In genomic region chr7:19295503-19296185, GRCm38 (mm10) we compare ENCODE assay signal across 8 mouse cellular contexts. TPM values are rescaled to one million over a fixed set of nuclear protein-coding genes. Genes with fewer than 3 reads are reported as not detected.
DNase-seq lines count a peak whose midpoint lies in the region; ATAC-seq and TF ChIP-seq lines count a peak whose summit lies in the region.

No protein-coding gene starts in this region.

- no peaks in the 10 kb centered on the region for H3K27me3 ChIP-seq in heart, embryonic 10.5 days (ENCODE audit: insufficient read depth, poor library complexity, severe bottlenecking)
- no peaks in the 10 kb centered on the region for H3K27me3 ChIP-seq in kidney, embryonic 14.5 days (ENCODE audit: control insufficient read depth, insufficient read depth, low read length)
- no peaks in the 10 kb centered on the region for H3K27me3 ChIP-seq in limb, embryonic 14.5 days (ENCODE audit: control insufficient read depth, insufficient read depth, low read length)
- H3K27me3 ChIP-seq in midbrain, embryonic 16.5 days (ENCODE audit: control insufficient read depth, insufficient read depth, low read depth, low read length): no peaks in the 10 kb centered on the region

- H3K27ac ChIP-seq in bone marrow macrophage, adult 2 months (ENCODE audit: insufficient read depth, low read depth, low read length): no peak overlapping the region
- no peak overlapping the region for H3K27ac ChIP-seq in embryonic fibroblast, embryonic 13.5 days (ENCODE audit: insufficient read depth, low read length)
- peak overlapping the region; percentile 79 for H3K27ac ChIP-seq in heart, embryonic 10.5 days
- H3K27ac ChIP-seq in kidney, embryonic 14.5 days (ENCODE audit: low read depth, low read length): no peak overlapping the region
- no peak overlapping the region for H3K27ac ChIP-seq in limb, embryonic 14.5 days (replicated peaks; ENCODE audit: low read depth, low read length)
- H3K27ac ChIP-seq in midbrain, embryonic 16.5 days (ENCODE audit: low read length): 0 out of 2 replicates have a peak overlapping the region, but pooled peaks have one; percentile 47

- 19% methylated on average over 20 of the region's 22 CpGs for WGBS in heart, embryonic 10.5 days
- 12% methylated on average over 20 of the region's 22 CpGs for WGBS in kidney, embryonic 14.5 days
- WGBS in limb, embryonic 14.5 days: 17% methylated on average over 21 of the region's 22 CpGs
- WGBS in midbrain, embryonic 16.5 days: 15% methylated on average over 20 of the region's 22 CpGs

- H3K4me1 ChIP-seq in bone marrow macrophage, adult 2 months (ENCODE audit: control insufficient read depth, insufficient read depth, low read length): 0 out of 2 replicates have a peak, but pooled peaks cover 3% of the 10 kb centered on the region
- H3K4me1 ChIP-seq in embryonic fibroblast, embryonic 13.5 days (ENCODE audit: control insufficient read depth, insufficient read depth, low read length): no peaks in the 10 kb centered on the region
- H3K4me1 ChIP-seq in heart, embryonic 10.5 days: peaks cover 23% of the 10 kb centered on the region
- H3K4me1 ChIP-seq in kidney, embryonic 14.5 days (ENCODE audit: control insufficient read depth, insufficient read depth, low read length): 0 out of 2 replicates have a peak, but pooled peaks cover 4% of the 10 kb centered on the region
- peaks cover 8% of the 10 kb centered on the region for H3K4me1 ChIP-seq in limb, embryonic 14.5 days (ENCODE audit: control insufficient read depth, insufficient read depth, low read length)
- H3K4me1 ChIP-seq in midbrain, embryonic 16.5 days (ENCODE audit: control insufficient read depth, insufficient read depth, low read length): peaks cover 9% of the 10 kb centered on the region

- TF ChIP-seq POLR2A in bone marrow macrophage, adult 2 months (IDR thresholded peaks at IDR 0.05; ENCODE audit: borderline replicate concordance, low read depth, low read length): no peak
- peak; percentile 38; the same call in 1 of the 2 replicates for TF ChIP-seq POLR2A in embryonic fibroblast, embryonic 13.5 days (IDR thresholded peaks at IDR 0.05; ENCODE audit: low read depth, low read length)
- peak; percentile 26; the same call in 1 of the 2 replicates for TF ChIP-seq POLR2A in limb, embryonic 14.5 days (IDR thresholded peaks at IDR 0.05; ENCODE audit: borderline replicate concordance, extremely low read depth, insufficient read depth, insufficient read length)

- peak overlapping the region; percentile 37 for H3K4me2 ChIP-seq in kidney, embryonic 14.5 days (replicated peaks; ENCODE audit: low read depth, low read length)
- H3K4me2 ChIP-seq in limb, embryonic 14.5 days (replicated peaks; ENCODE audit: low read depth, low read length, severe bottlenecking): peak overlapping the region; percentile 59
- peak overlapping the region; percentile 27; the same call in 1 of the 2 replicates for H3K4me2 ChIP-seq in midbrain, embryonic 16.5 days (ENCODE audit: low read length)

- H3K9me3 ChIP-seq in heart, embryonic 10.5 days: no peaks in the 10 kb centered on the region
- no peaks in the 10 kb centered on the region for H3K9me3 ChIP-seq in kidney, embryonic 14.5 days (ENCODE audit: control insufficient read depth, low read length)
- no peaks in the 10 kb centered on the region for H3K9me3 ChIP-seq in limb, embryonic 14.5 days (ENCODE audit: control insufficient read depth, low read length)
- H3K9me3 ChIP-seq in midbrain, embryonic 16.5 days (replicated peaks; ENCODE audit: control insufficient read depth, low read length, poor library complexity, severe bottlenecking): no peaks in the 10 kb centered on the region

- peak overlapping the region; percentile 82 for H3K4me3 ChIP-seq in bone marrow macrophage, adult 2 months (ENCODE audit: insufficient read depth, low read length)
- no peak overlapping the region for H3K4me3 ChIP-seq in embryonic fibroblast, embryonic 13.5 days (ENCODE audit: insufficient read depth, low read length)
- H3K4me3 ChIP-seq in heart, embryonic 10.5 days: peak overlapping the region; percentile 55
- H3K4me3 ChIP-seq in kidney, embryonic 14.5 days (ENCODE audit: low read length): peak overlapping the region; percentile 20
- H3K4me3 ChIP-seq in limb, embryonic 14.5 days (replicated peaks; ENCODE audit: low read length): peak overlapping the region; percentile 38
- no peak overlapping the region for H3K4me3 ChIP-seq in midbrain, embryonic 16.5 days (ENCODE audit: low read depth, low read length)

- ATAC-seq in kidney, embryonic 14.5 days (ENCODE audit: low FRiP score, low TSS enrichment): peak; percentile 88
- ATAC-seq in limb, embryonic 14.5 days (ENCODE audit: low FRiP score, low read depth): peak; percentile 67
- ATAC-seq in midbrain, embryonic 16.5 days: peak; percentile 53

- H3K9ac ChIP-seq in kidney, embryonic 14.5 days (ENCODE audit: low read depth, low read length): peak overlapping the region; percentile 32; the same call in 1 of the 2 replicates
- H3K9ac ChIP-seq in limb, embryonic 14.5 days (ENCODE audit: low read depth, low read length, severe bottlenecking): peak overlapping the region; percentile 43
- no peak overlapping the region; the same call in 1 of the 2 replicates for H3K9ac ChIP-seq in midbrain, embryonic 16.5 days (ENCODE audit: low read depth, low read length)

- peak; percentile 94 for DNase-seq in A20 (ENCODE audit: low read depth, low spot score)
- peak; percentile 97 for DNase-seq in heart, embryonic 10.5 days (ENCODE audit: low spot score)
- peak; percentile 98 for DNase-seq in limb, embryonic 14.5 days (ENCODE audit: low spot score)
- DNase-seq in spleen, postnatal 14 days (ENCODE audit: low spot score in 2 of 2): peak; percentile 82 to 95

- peak; percentile 75 for TF ChIP-seq CTCF in bone marrow macrophage, adult 2 months (IDR thresholded peaks at IDR 0.05; ENCODE audit: low read depth, low read length)
- peak; percentile 78; the same call in 1 of the 2 replicates for TF ChIP-seq CTCF in embryonic fibroblast, embryonic 13.5 days (IDR thresholded peaks at IDR 0.05; ENCODE audit: borderline replicate concordance, insufficient read depth, low read length)

- no peaks in the 10 kb centered on the region for H3K36me3 ChIP-seq in heart, embryonic 10.5 days
- H3K36me3 ChIP-seq in kidney, embryonic 14.5 days (ENCODE audit: control insufficient read depth, insufficient read depth, low read length): no peaks in the 10 kb centered on the region
- H3K36me3 ChIP-seq in limb, embryonic 14.5 days (ENCODE audit: control insufficient read depth, insufficient read depth, low read length): no peaks in the 10 kb centered on the region
- H3K36me3 ChIP-seq in midbrain, embryonic 16.5 days (ENCODE audit: control insufficient read depth, insufficient read depth, low read length): peaks cover 15% of the 10 kb centered on the region

RNA-seq across cellular contexts. Expression of gene Rtn2, which starts 13.2 kb away (rescaled TPM):
- 1.4 and 2.0 TPM in 2 replicates for polyA plus RNA-seq in bone marrow macrophage, adult 2 months (2012; ENCODE audit: insufficient read depth, insufficient read length, missing spikeins)
- 6.8 and 7.8 TPM in 2 replicates for polyA plus RNA-seq in embryonic fibroblast, embryonic 13.5 days (2011; ENCODE audit: insufficient read length, low read depth, missing spikeins)
- polyA plus RNA-seq in heart, embryonic 10.5 days (2016; fragmentation: Nextera tagmentation; extraction: Ambion mirVana): 22.4 and 26.0 TPM in 2 replicates
- polyA plus RNA-seq in kidney, embryonic 14.5 days (2014; fragmentation: Nextera tagmentation; extraction: Ambion mirVana): 5.4 and 5.7 TPM in 2 replicates
- polyA plus RNA-seq in limb, embryonic 14.5 days (2012; rRNA removed): 44.3 and 59.4 TPM in 2 replicates
- 22.5 and 30.6 TPM in 2 replicates for polyA plus RNA-seq in limb, embryonic 14.5 days (2014; fragmentation: Nextera tagmentation; extraction: Ambion mirVana)
- 111 and 114 TPM in 2 replicates for polyA plus RNA-seq in midbrain, embryonic 16.5 days (2015; fragmentation: Nextera tagmentation; extraction: Ambion mirVana)

RNA-seq across cellular contexts. Expression of gene Fosb, which starts 14.2 kb away (rescaled TPM):
- 0.68 TPM in 1 of 2 replicates, not detected in the other for polyA plus RNA-seq in bone marrow macrophage, adult 2 months (2012; ENCODE audit: insufficient read depth, insufficient read length, missing spikeins)
- polyA plus RNA-seq in embryonic fibroblast, embryonic 13.5 days (2011; ENCODE audit: insufficient read length, low read depth, missing spikeins): 2.1 and 2.7 TPM in 2 replicates
- 0.24 and 0.27 TPM in 2 replicates for polyA plus RNA-seq in heart, embryonic 10.5 days (2016; fragmentation: Nextera tagmentation; extraction: Ambion mirVana)
- 0.14 and 0.20 TPM in 2 replicates for polyA plus RNA-seq in kidney, embryonic 14.5 days (2014; fragmentation: Nextera tagmentation; extraction: Ambion mirVana)
- 0.69 and 0.88 TPM in 2 replicates for polyA plus RNA-seq in limb, embryonic 14.5 days (2012; rRNA removed)
- 0.14 and 0.28 TPM in 2 replicates for polyA plus RNA-seq in limb, embryonic 14.5 days (2014; fragmentation: Nextera tagmentation; extraction: Ambion mirVana)
- 0.06 TPM in 2 replicates for polyA plus RNA-seq in midbrain, embryonic 16.5 days (2015; fragmentation: Nextera tagmentation; extraction: Ambion mirVana)

RNA-seq across cellular contexts. Expression of gene Ppm1n, which starts 15.8 kb away (rescaled TPM):
- polyA plus RNA-seq in bone marrow macrophage, adult 2 months (2012; ENCODE audit: insufficient read depth, insufficient read length, missing spikeins): 0.93 and 4.2 TPM in 2 replicates
- polyA plus RNA-seq in embryonic fibroblast, embryonic 13.5 days (2011; ENCODE audit: insufficient read length, low read depth, missing spikeins): not detected in 2 replicates
- 0.13 TPM in 1 of 2 replicates, not detected in the other for polyA plus RNA-seq in heart, embryonic 10.5 days (2016; fragmentation: Nextera tagmentation; extraction: Ambion mirVana)
- not detected in 2 replicates for polyA plus RNA-seq in kidney, embryonic 14.5 days (2014; fragmentation: Nextera tagmentation; extraction: Ambion mirVana)
- not detected in 2 replicates for polyA plus RNA-seq in limb, embryonic 14.5 days (2012; rRNA removed)
- polyA plus RNA-seq in limb, embryonic 14.5 days (2014; fragmentation: Nextera tagmentation; extraction: Ambion mirVana): not detected in 2 replicates
- 1.5 and 1.6 TPM in 2 replicates for polyA plus RNA-seq in midbrain, embryonic 16.5 days (2015; fragmentation: Nextera tagmentation; extraction: Ambion mirVana)

RNA-seq across cellular contexts. Expression of gene Vasp, which starts 24.0 kb away (rescaled TPM):
- 178 and 187 TPM in 2 replicates for polyA plus RNA-seq in bone marrow macrophage, adult 2 months (2012; ENCODE audit: insufficient read depth, insufficient read length, missing spikeins)
- 161 and 186 TPM in 2 replicates for polyA plus RNA-seq in embryonic fibroblast, embryonic 13.5 days (2011; ENCODE audit: insufficient read length, low read depth, missing spikeins)
- polyA plus RNA-seq in heart, embryonic 10.5 days (2016; fragmentation: Nextera tagmentation; extraction: Ambion mirVana): 99.0 and 112 TPM in 2 replicates
- 54.2 and 56.5 TPM in 2 replicates for polyA plus RNA-seq in kidney, embryonic 14.5 days (2014; fragmentation: Nextera tagmentation; extraction: Ambion mirVana)
- polyA plus RNA-seq in limb, embryonic 14.5 days (2012; rRNA removed): 126 and 169 TPM in 2 replicates
- 66.7 and 67.0 TPM in 2 replicates for polyA plus RNA-seq in limb, embryonic 14.5 days (2014; fragmentation: Nextera tagmentation; extraction: Ambion mirVana)
- 35.5 and 40.9 TPM in 2 replicates for polyA plus RNA-seq in midbrain, embryonic 16.5 days (2015; fragmentation: Nextera tagmentation; extraction: Ambion mirVana)

RNA-seq across cellular contexts. Expression of gene Ercc1, which starts 48.9 kb away (rescaled TPM):
- 30.7 and 35.4 TPM in 2 replicates for polyA plus RNA-seq in bone marrow macrophage, adult 2 months (2012; ENCODE audit: insufficient read depth, insufficient read length, missing spikeins)
- polyA plus RNA-seq in embryonic fibroblast, embryonic 13.5 days (2011; ENCODE audit: insufficient read length, low read depth, missing spikeins): 44.9 and 52.2 TPM in 2 replicates
- 74.0 and 84.2 TPM in 2 replicates for polyA plus RNA-seq in heart, embryonic 10.5 days (2016; fragmentation: Nextera tagmentation; extraction: Ambion mirVana)
- 95.2 and 102 TPM in 2 replicates for polyA plus RNA-seq in kidney, embryonic 14.5 days (2014; fragmentation: Nextera tagmentation; extraction: Ambion mirVana)
- 72.3 and 93.5 TPM in 2 replicates for polyA plus RNA-seq in limb, embryonic 14.5 days (2012; rRNA removed)
- polyA plus RNA-seq in limb, embryonic 14.5 days (2014; fragmentation: Nextera tagmentation; extraction: Ambion mirVana): 74.3 and 86.1 TPM in 2 replicates
- polyA plus RNA-seq in midbrain, embryonic 16.5 days (2015; fragmentation: Nextera tagmentation; extraction: Ambion mirVana): 80.1 and 82.4 TPM in 2 replicates

Comparison
In these comparisons a context has a peak if more than half of its experiments do, and no peak if none do; other contexts are left out.
1. H3K27ac ChIP-seq: peak in heart, embryonic 10.5 days (single experiment) and midbrain, embryonic 16.5 days (single experiment); none in bone marrow macrophage, adult 2 months (single experiment), embryonic fibroblast, embryonic 13.5 days (single experiment), kidney, embryonic 14.5 days (single experiment) and limb, embryonic 14.5 days (single experiment).
2. H3K4me3 ChIP-seq: peak in bone marrow macrophage, adult 2 months (single experiment), heart, embryonic 10.5 days (single experiment), kidney, embryonic 14.5 days (single experiment) and limb, embryonic 14.5 days (single experiment); none in embryonic fibroblast, embryonic 13.5 days (single experiment) and midbrain, embryonic 16.5 days (single experiment).
3. Peak in every context shown above with its lines, with median percentiles within 50 percentile points of each other: DNase-seq, ATAC-seq and H3K4me2 ChIP-seq.